Mouse (Mus musculus): ENCODE measurements at regions not wholly inside any gene's neighbourhood (a gene's known extent, or its start where the extent isn't known, plus 50 kb on each side); places are given as distances from the start of the nearest gene placed in this dataset.
A peak's percentile ranks its signal among the peaks of the same experiment; 100 is the strongest.

DNA sequence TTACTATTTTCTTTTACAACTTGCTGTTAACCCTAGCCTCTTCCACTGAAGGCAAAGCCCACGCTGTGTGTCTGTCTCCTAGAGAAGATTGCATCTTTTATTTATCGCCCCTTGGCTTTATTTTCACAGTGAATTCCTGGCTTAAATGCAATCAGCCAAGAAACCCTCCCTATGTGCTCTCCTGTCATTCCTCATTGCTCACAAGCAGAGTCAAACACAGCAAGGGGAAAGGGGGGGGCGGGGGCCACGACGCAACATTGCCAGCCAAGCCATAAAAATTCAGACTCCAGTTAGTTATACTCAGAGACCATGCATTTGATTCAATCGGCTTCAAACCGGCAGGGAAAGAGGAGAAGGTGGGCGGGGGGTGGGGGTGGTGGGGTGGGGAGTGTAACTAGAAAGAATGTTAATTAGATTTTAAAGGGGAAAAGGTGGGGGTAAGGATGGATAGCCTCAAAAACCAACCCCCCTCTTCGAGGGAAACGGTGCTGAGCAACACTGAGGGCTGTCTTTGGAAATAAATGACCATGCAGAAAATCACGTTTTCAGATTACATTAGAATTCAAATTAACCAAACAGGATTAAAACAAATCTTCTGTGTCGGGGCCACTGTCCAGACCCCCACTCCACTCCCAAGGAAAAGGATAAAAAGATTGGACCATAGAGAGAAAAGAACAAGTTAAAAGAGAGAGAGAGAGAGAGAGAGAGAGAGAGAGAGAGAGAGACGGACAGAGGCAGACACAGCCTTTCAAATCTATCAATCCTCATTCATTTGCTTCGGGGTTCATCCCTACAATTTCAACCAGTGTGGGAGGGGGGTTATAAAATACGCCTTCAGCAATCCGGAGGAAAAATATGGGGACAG, 156.6 kb upstream of the Smim15 start:
- peak overlapping the region; percentile 93 for H3K27ac ChIP-seq (ENCODE audit: low read length)
- peak overlapping the region; percentile 77 for H3K4me2 ChIP-seq (ENCODE audit: low read length)
- ATAC-seq: no peak
- WGBS: under 1% methylated on average over 16 of the region's 16 CpGs
- no peaks in the 10 kb centered on the region for H3K9me3 ChIP-seq (ENCODE audit: control insufficient read depth, low read length)
- H3K4me1 ChIP-seq (replicated peaks; ENCODE audit: control insufficient read depth, insufficient read depth, low read length): peaks cover 31% of the 10 kb centered on the region
- peak overlapping the region; percentile 88 for H3K9ac ChIP-seq (replicated peaks; ENCODE audit: low read depth, low read length)
- no peaks in the 10 kb centered on the region for H3K36me3 ChIP-seq (ENCODE audit: control insufficient read depth, insufficient read depth)
- H3K27me3 ChIP-seq (replicated peaks; ENCODE audit: control insufficient read depth, insufficient read depth, low read length): no peaks in the 10 kb centered on the region
- peak overlapping the region; percentile 95 for H3K4me3 ChIP-seq (replicated peaks; ENCODE audit: low read length)

DNA sequence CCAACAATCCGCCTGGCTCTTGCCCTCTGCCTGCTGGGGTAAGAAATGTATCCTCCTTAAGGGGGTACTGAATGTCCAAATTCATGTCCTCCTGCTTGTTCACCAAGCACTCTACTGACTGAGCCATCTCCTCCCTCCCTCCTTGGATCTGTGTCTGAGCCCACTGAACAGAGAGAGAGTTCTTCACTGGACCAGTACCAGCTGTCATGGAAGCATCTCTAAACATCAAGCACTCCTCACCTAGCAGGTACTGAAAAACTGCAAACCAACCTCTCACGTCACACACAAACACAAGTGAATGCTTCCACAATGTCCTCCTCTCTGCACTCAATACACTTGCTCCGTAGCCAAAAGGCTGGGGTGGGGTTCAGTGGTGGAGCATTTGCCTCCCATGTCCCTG, 159.4 kb upstream of the Smim15 start:
- Histone ChIP-seq H3K9me3 (ENCODE audit: control insufficient read depth, low read length) (no peaks in the 10 kb centered on the region), H3K36me3 (ENCODE audit: control insufficient read depth, insufficient read depth) (no peaks in the 10 kb centered on the region), H3K4me2 (ENCODE audit: low read length) (no peak overlapping the region), H3K9ac (replicated peaks; ENCODE audit: low read depth, low read length) (no peak overlapping the region), H3K27ac (ENCODE audit: low read length) (no peak overlapping the region), H3K27me3 (replicated peaks; ENCODE audit: control insufficient read depth, insufficient read depth, low read length) (no peaks in the 10 kb centered on the region), H3K4me1 (replicated peaks; ENCODE audit: control insufficient read depth, insufficient read depth, low read length) (peaks cover 31% of the 10 kb centered on the region), H3K4me3 (replicated peaks; ENCODE audit: low read length) (no peak overlapping the region)
- ATAC-seq: no peak
- WGBS: 69% methylated on average over 3 of the region's 3 CpGs

DNA sequence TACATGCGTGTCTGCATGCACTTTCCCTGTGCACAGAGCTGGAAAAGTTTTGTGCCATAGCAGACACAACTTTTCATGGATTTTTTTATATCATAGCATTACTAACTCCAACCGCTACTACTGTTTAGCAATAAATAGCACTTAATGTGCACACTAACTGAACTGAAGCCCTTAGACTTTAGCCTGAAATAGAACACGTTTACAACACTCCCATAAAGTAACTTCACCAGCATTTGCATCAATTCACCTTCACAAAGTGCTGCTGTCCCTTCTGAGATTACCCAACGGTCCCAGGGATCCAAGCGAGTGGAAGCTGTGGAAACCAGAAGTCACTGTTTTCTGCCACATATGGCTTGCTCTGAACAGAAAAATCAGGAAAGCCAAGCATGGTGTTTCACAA, 161.9 kb upstream of the Smim15 start:
- no peak overlapping the region for H3K9ac ChIP-seq (replicated peaks; ENCODE audit: low read depth, low read length)
- H3K27ac ChIP-seq (ENCODE audit: low read length): no peak overlapping the region
- H3K27me3 ChIP-seq (replicated peaks; ENCODE audit: control insufficient read depth, insufficient read depth, low read length): no peaks in the 10 kb centered on the region
- ATAC-seq: no peak
- H3K36me3 ChIP-seq (ENCODE audit: control insufficient read depth, insufficient read depth): no peaks in the 10 kb centered on the region
- H3K4me3 ChIP-seq (replicated peaks; ENCODE audit: low read length): no peak overlapping the region
- H3K4me2 ChIP-seq (ENCODE audit: low read length): no peak overlapping the region
- 70% methylated on average over 5 of the region's 5 CpGs for WGBS
- peaks cover 34% of the 10 kb centered on the region for H3K4me1 ChIP-seq (replicated peaks; ENCODE audit: control insufficient read depth, insufficient read depth, low read length)
- no peaks in the 10 kb centered on the region for H3K9me3 ChIP-seq (ENCODE audit: control insufficient read depth, low read length)

DNA sequence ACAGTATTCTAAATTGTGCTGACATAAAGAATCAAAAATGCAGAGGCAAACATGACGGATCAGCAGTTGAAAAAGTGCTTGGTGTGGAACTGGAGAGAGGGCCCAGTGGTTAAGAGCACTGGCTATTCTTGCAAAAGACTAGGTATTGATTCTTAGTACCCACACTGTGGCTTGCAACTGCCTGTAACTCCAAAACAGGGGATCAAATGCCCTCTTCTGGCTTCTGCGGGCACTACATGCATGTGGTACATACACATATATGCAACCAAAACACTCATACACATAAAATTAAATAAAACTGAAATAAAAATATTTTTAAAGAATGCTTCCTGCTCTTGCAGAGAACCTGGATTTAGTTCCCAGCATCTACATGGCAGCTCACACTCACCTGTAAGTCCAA, 163.7 kb upstream of the Smim15 start:
- no peak overlapping the region for H3K4me3 ChIP-seq (replicated peaks; ENCODE audit: low read length)
- peaks cover 30% of the 10 kb centered on the region for H3K4me1 ChIP-seq (replicated peaks; ENCODE audit: control insufficient read depth, insufficient read depth, low read length)
- 98% methylated on average over 2 of the region's 2 CpGs for WGBS
- H3K9me3 ChIP-seq (ENCODE audit: control insufficient read depth, low read length): no peaks in the 10 kb centered on the region
- no peaks in the 10 kb centered on the region for H3K36me3 ChIP-seq (ENCODE audit: control insufficient read depth, insufficient read depth)
- no peak overlapping the region for H3K9ac ChIP-seq (replicated peaks; ENCODE audit: low read depth, low read length)
- H3K4me2 ChIP-seq (ENCODE audit: low read length): no peak overlapping the region
- H3K27ac ChIP-seq (ENCODE audit: low read length): no peak overlapping the region
- no peaks in the 10 kb centered on the region for H3K27me3 ChIP-seq (replicated peaks; ENCODE audit: control insufficient read depth, insufficient read depth, low read length)
- ATAC-seq: no peak

DNA sequence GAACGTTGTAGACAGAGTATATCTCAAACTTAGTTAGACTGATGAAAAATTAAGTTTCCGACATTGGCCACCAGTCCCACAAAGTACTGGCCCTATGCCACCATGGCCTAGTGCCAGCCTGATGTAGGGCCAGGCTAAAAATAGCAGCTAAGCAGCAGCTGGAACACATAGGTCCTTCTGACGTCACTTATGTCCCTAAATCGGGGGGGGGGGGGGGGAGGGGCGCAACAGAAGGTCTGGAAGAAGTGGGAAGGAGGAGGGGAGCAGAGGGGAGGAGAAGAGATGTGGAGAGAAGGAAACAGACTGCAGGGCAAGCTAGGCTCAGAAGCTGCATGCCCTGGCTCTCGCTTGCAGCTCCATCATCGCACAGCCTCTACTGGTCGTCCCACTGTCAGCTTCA, 164.7 kb upstream of the Smim15 start:
- H3K27me3 ChIP-seq (replicated peaks; ENCODE audit: control insufficient read depth, insufficient read depth, low read length): no peaks in the 10 kb centered on the region
- no peak for ATAC-seq
- no peaks in the 10 kb centered on the region for H3K36me3 ChIP-seq (ENCODE audit: control insufficient read depth, insufficient read depth)
- no peak overlapping the region for H3K27ac ChIP-seq (ENCODE audit: low read length)
- H3K4me2 ChIP-seq (ENCODE audit: low read length): no peak overlapping the region
- peaks cover 26% of the 10 kb centered on the region for H3K4me1 ChIP-seq (replicated peaks; ENCODE audit: control insufficient read depth, insufficient read depth, low read length)
- H3K9ac ChIP-seq (replicated peaks; ENCODE audit: low read depth, low read length): no peak overlapping the region
- WGBS: 59% methylated on average over 6 of the region's 8 CpGs
- no peaks in the 10 kb centered on the region for H3K9me3 ChIP-seq (ENCODE audit: control insufficient read depth, low read length)
- no peak overlapping the region for H3K4me3 ChIP-seq (replicated peaks; ENCODE audit: low read length)

DNA sequence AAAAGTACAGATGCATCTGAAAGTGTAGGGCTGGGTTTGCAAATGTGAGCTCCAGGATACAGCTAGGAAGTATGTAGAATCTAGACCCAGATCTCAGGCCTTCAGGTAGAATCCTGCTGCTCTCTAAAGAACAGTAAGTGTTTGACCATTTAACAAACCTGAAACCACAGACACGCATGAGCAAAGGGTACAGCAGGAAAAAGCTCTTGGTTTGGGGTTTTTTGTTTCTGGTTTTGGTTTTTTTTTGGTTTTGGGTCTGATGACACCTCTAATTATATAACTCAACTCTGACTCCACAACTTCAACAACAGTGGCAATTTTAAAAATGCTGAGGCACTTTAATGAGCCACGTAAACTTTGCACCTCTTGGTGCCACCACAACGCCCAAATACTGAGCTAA, 165.3 kb upstream of the Smim15 start:
- 92% methylated on average over 3 of the region's 3 CpGs for WGBS

DNA sequence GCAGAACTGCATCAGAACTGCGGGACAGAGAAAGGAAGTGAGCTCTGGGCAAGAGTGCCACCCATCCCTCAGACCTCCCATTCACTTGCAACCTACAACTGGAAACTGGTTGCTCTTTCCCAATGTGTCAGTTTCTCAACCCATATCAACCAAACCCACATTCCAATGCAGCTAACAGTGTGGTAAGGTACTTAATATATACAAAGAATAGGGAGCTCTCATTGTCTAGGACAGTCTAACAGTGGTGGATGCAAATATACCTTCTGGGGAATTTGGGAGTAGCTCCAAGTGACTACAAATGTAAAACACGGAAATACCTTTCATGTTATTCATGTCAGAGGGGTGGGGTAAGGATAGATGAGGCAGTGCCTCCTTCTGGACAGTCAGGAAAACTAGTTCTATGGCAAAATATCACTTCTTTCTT, 171.0 kb upstream of the Smim15 start:
- Histone ChIP-seq H3K9me3 (ENCODE audit: control insufficient read depth, low read length) (no peaks in the 10 kb centered on the region), H3K4me3 (replicated peaks; ENCODE audit: low read length) (no peak overlapping the region), H3K27me3 (replicated peaks; ENCODE audit: control insufficient read depth, insufficient read depth, low read length) (no peaks in the 10 kb centered on the region), H3K4me2 (ENCODE audit: low read length) (no peak overlapping the region), H3K9ac (replicated peaks; ENCODE audit: low read depth, low read length) (no peak overlapping the region), H3K27ac (ENCODE audit: low read length) (no peak overlapping the region), H3K36me3 (ENCODE audit: control insufficient read depth, insufficient read depth) (no peaks in the 10 kb centered on the region), H3K4me1 (replicated peaks; ENCODE audit: control insufficient read depth, insufficient read depth, low read length) (peaks cover 16% of the 10 kb centered on the region)
- ATAC-seq: no peak
- WGBS: 51% methylated on average over 2 of the region's 2 CpGs

More for the DNA sequence above, 165.3 kb upstream of the Smim15 start:
- no peak overlapping the region for H3K27ac ChIP-seq (ENCODE audit: low read length)
- no peak for ATAC-seq
- H3K9me3 ChIP-seq (ENCODE audit: control insufficient read depth, low read length): no peaks in the 10 kb centered on the region
- no peak overlapping the region for H3K4me3 ChIP-seq (replicated peaks; ENCODE audit: low read length)
- H3K36me3 ChIP-seq (ENCODE audit: control insufficient read depth, insufficient read depth): no peaks in the 10 kb centered on the region
- H3K4me1 ChIP-seq (replicated peaks; ENCODE audit: control insufficient read depth, insufficient read depth, low read length): peaks cover 20% of the 10 kb centered on the region
- no peak overlapping the region for H3K4me2 ChIP-seq (ENCODE audit: low read length)
- H3K9ac ChIP-seq (replicated peaks; ENCODE audit: low read depth, low read length): no peak overlapping the region
- no peaks in the 10 kb centered on the region for H3K27me3 ChIP-seq (replicated peaks; ENCODE audit: control insufficient read depth, insufficient read depth, low read length)

DNA sequence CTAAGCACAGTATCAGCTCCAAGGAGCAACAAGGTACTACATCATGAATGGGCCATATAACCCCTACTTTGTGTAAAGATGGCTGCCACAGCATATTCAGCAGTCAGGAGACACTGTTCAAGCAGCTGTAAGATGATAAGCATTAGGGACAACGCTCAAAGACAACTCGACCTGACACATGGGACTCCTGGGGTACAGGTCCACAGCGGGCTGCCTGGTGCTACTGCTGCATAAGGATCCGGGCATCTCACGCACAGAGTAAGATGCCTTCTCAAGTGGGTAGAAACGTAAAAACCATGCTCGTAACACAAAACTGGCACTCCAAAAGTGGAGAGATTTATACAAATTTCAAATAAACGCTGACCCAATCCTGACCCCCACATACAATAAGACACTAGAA, 171.7 kb upstream of the Smim15 start:
- Histone ChIP-seq H3K4me3 (replicated peaks; ENCODE audit: low read length) (no peak overlapping the region), H3K9ac (replicated peaks; ENCODE audit: low read depth, low read length) (no peak overlapping the region), H3K4me2 (ENCODE audit: low read length) (no peak overlapping the region), H3K36me3 (ENCODE audit: control insufficient read depth, insufficient read depth) (no peaks in the 10 kb centered on the region), H3K27ac (ENCODE audit: low read length) (no peak overlapping the region), H3K9me3 (ENCODE audit: control insufficient read depth, low read length) (no peaks in the 10 kb centered on the region), H3K27me3 (replicated peaks; ENCODE audit: control insufficient read depth, insufficient read depth, low read length) (no peaks in the 10 kb centered on the region), H3K4me1 (replicated peaks; ENCODE audit: control insufficient read depth, insufficient read depth, low read length) (peaks cover 16% of the 10 kb centered on the region)
- WGBS: 80% methylated on average over 8 of the region's 8 CpGs
- ATAC-seq: no peak

DNA sequence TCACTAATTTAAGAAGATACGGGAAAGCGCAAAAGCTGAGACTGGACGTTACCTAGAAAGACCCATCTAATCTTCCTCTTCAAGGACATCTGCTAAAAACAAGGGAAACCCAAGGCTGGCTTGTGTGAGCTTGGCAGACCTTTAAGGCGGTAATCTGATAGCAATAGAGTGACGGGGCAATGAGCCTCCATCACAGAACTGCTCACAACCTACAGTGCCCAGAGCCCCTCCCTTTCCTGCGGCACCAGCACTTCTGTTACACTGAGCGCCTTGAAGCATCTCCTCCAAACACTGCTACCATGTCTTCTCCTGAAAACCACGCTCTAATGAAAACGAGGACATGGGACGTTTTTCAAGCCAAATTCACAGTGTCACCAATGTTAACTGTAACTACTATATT, 172.1 kb upstream of the Smim15 start:
- no peaks in the 10 kb centered on the region for H3K27me3 ChIP-seq (replicated peaks; ENCODE audit: control insufficient read depth, insufficient read depth, low read length)
- H3K4me2 ChIP-seq (ENCODE audit: low read length): no peak overlapping the region
- no peak overlapping the region for H3K27ac ChIP-seq (ENCODE audit: low read length)
- no peak overlapping the region for H3K9ac ChIP-seq (replicated peaks; ENCODE audit: low read depth, low read length)
- WGBS: 65% methylated on average over 10 of the region's 10 CpGs
- H3K36me3 ChIP-seq (ENCODE audit: control insufficient read depth, insufficient read depth): no peaks in the 10 kb centered on the region
- H3K4me3 ChIP-seq (replicated peaks; ENCODE audit: low read length): no peak overlapping the region
- H3K9me3 ChIP-seq (ENCODE audit: control insufficient read depth, low read length): no peaks in the 10 kb centered on the region
- H3K4me1 ChIP-seq (replicated peaks; ENCODE audit: control insufficient read depth, insufficient read depth, low read length): peaks cover 16% of the 10 kb centered on the region
- ATAC-seq: no peak

DNA sequence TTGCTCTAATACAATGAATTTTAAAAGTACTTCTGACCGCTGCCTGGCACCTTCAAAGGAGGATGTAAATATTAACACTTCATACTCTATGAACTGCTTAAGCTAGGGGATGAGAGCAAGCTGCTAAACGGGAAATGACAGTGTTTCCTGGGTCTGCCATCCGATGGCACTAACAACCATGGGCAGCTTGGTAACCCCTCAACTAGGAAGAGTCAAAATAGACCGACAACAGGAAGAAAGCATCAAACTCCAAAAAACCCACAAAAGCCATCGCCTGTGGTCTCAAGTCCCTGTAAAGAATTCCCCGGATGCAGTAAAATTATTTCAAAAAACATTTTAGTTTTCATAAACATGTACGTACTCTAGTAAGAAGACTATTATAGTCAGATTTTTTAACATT, 175.3 kb upstream of the Smim15 start:
- Histone ChIP-seq H3K4me2 (ENCODE audit: low read length) (no peak overlapping the region), H3K27me3 (replicated peaks; ENCODE audit: control insufficient read depth, insufficient read depth, low read length) (no peaks in the 10 kb centered on the region), H3K4me1 (replicated peaks; ENCODE audit: control insufficient read depth, insufficient read depth, low read length) (peaks cover 14% of the 10 kb centered on the region), H3K4me3 (replicated peaks; ENCODE audit: low read length) (no peak overlapping the region), H3K27ac (ENCODE audit: low read length) (no peak overlapping the region), H3K36me3 (ENCODE audit: control insufficient read depth, insufficient read depth) (no peaks in the 10 kb centered on the region), H3K9ac (replicated peaks; ENCODE audit: low read depth, low read length) (no peak overlapping the region), H3K9me3 (ENCODE audit: control insufficient read depth, low read length) (no peaks in the 10 kb centered on the region)
- ATAC-seq: no peak
- 88% methylated on average over 7 of the region's 7 CpGs for WGBS
